Mouse (Mus musculus) lung, postnatal 0 days (tissue): ENCODE results near the gene Mgat1.

ENCODE experiments used
- CTCF ChIP-seq: IDR thresholded peaks from 2 replicates; pipeline ENCODE4 v1.5.1; 2016; ENCODE audit warnings: antibody characterized with exemption, mild to moderate bottlenecking
- EP300 ChIP-seq: IDR thresholded peaks from 2 replicates; pipeline ENCODE4 v1.6.1; 2016; ENCODE audit warnings: antibody characterized with exemption, mild to moderate bottlenecking, control low read depth

- TF ChIP-seq CTCF (no peak), EP300 (no peak)
Observed at GRCm38 (mm10) chr11:49267316-49267715, 23.3 kb downstream of the Mgat1 start.
